Mouse (Mus musculus) liver, embryonic 11.5 days (tissue): ENCODE measurements around the gene Paqr9. TPM values are rescaled to one million over a fixed set of nuclear protein-coding genes. Genes with fewer than 3 reads are reported as not detected.
A peak's percentile ranks its signal among the peaks of the same experiment; 100 is the strongest.

Source experiments
- ATAC-seq: fragments of 200-750 bp; cut with Nextera tagmentation; replicated peaks from 2 replicates; pipeline ENCODE4 v1.8.0; 2017; ENCODE audit warnings: moderate number of reproducible peaks, mild to moderate bottlenecking, moderate TSS enrichment, moderate library complexity; ENCODE audit not compliant: low FRiP score
- DNase-seq: peaks from one replicate; pipeline ENCODE4 v3.0.0-alpha.2; 2017; ENCODE audit warnings: low spot score
- H3K27ac ChIP-seq: fragments of 300-500 bp; sonication (generic); 2 replicates; pipeline ENCODE4 v1.5.1; 2014; ENCODE audit warnings: mild to moderate bottlenecking, low read depth, low read length, control low read depth
- H3K27me3 ChIP-seq: fragments of 300-500 bp; sonication (generic); replicated peaks from 2 replicates; pipeline ENCODE4 v1.6.1; 2014; ENCODE audit warnings: low read length, mixed read lengths; ENCODE audit not compliant: control insufficient read depth, insufficient read depth
- H3K36me3 ChIP-seq: fragments of 300-500 bp; sonication (generic); 2 replicates; pipeline ENCODE4 v1.6.1; 2014; ENCODE audit warnings: mild to moderate bottlenecking, low read length, moderate library complexity, mixed read lengths; ENCODE audit not compliant: control insufficient read depth, insufficient read depth
- H3K4me1 ChIP-seq: fragments of 300-500 bp; sonication (generic); replicated peaks from 2 replicates; pipeline ENCODE4 v1.6.1; 2014; ENCODE audit warnings: low read length, mixed read lengths; ENCODE audit not compliant: control insufficient read depth, insufficient read depth
- H3K4me2 ChIP-seq: fragments of 300-500 bp; sonication (generic); 2 replicates; pipeline ENCODE4 v1.6.1; 2014; ENCODE audit warnings: mild to moderate bottlenecking, control low read depth, moderate library complexity
- H3K4me3 ChIP-seq: fragments of 300-500 bp; sonication (generic); 2 replicates; pipeline ENCODE4 v1.5.1; 2014; ENCODE audit warnings: low read depth, low read length, control low read depth
- H3K9ac ChIP-seq: fragments of 300-500 bp; sonication (generic); 2 replicates; pipeline ENCODE4 v1.6.1; 2014; ENCODE audit warnings: low read depth, low read length, control low read depth
- H3K9me3 ChIP-seq: fragments of 300-500 bp; sonication (generic); 2 replicates; pipeline ENCODE4 v1.6.1; 2016; ENCODE audit warnings: low read length, inconsistent platforms, mixed read lengths; ENCODE audit not compliant: control insufficient read depth
- WGBS: fragments of 180-500 bp; shearing (Covaris S2); extraction: QIAGEN DNeasy Blood & Tissue Kit; methylation state at CpG from one replicate; pipeline ENCODE4 v1.1.7; 2014; 5-methylcytosine and 5-hydroxymethylcytosine counted together
- polyA plus RNA-seq: library from polyadenylated mRNA; unstranded; fragments of >200 nt; fragmentation: Nextera tagmentation; extraction: Ambion mirVana; gene quantifications from 2 replicates; pipeline ENCODE4 v1.2.1, GENCODE M21; 2014

The Paqr9 gene
- polyA plus RNA-seq, 1 experiment from 2014 or later = 13.8 TPM

- Histone ChIP-seq H3K9ac (no peak overlapping the region), H3K36me3 (no peaks in the 10 kb centered on the region), H3K27me3 (peaks cover 14% of the 10 kb centered on the region), H3K9me3 (no peaks in the 10 kb centered on the region), H3K4me3 (no peak overlapping the region), H3K4me1 (no peaks in the 10 kb centered on the region), H3K27ac (no peak overlapping the region), H3K4me2 (no peak overlapping the region)
- ATAC-seq (no peak), DNase-seq (no peak)
- 85% methylated on average over 5 of the region's 5 CpGs for WGBS
Observed at GRCm38 (mm10) chr9:95578366-95578895, 19.0 kb downstream of the Paqr9 start.

- peak; percentile 81 for ATAC-seq
Observed at GRCm38 (mm10) chr9:95581021-95581757, 21.7 kb downstream of the Paqr9 start.

GRCm38 (mm10) chr9:95581758-95582515 lies 22.5 kb downstream of the Paqr9 start:
- H3K4me2 ChIP-seq = peak overlapping the region; percentile 62
- WGBS = 15% methylated on average over 20 of the region's 20 CpGs
- H3K4me1 ChIP-seq = no peaks in the 10 kb centered on the region
- H3K27ac ChIP-seq = peak overlapping the region; percentile 64
- DNase-seq = no peak
- peak overlapping the region; percentile 25 for H3K4me3 ChIP-seq
- ATAC-seq = no peak
- no peaks in the 10 kb centered on the region for H3K9me3 ChIP-seq
- H3K9ac ChIP-seq = no peak overlapping the region
- peaks cover 17% of the 10 kb centered on the region for H3K27me3 ChIP-seq
- no peaks in the 10 kb centered on the region for H3K36me3 ChIP-seq

More at GRCm38 (mm10) chr9:95581021-95581757, 21.7 kb downstream of the Paqr9 start:
- DNase-seq = no peak
- Histone ChIP-seq H3K4me1 (no peaks in the 10 kb centered on the region), H3K27me3 (peaks cover 17% of the 10 kb centered on the region), H3K27ac (peak overlapping the region; percentile 64; the same call in 1 of the 2 replicates), H3K9ac (no peak overlapping the region), H3K4me2 (peak overlapping the region; percentile 62), H3K9me3 (no peaks in the 10 kb centered on the region), H3K4me3 (no peak overlapping the region), H3K36me3 (no peaks in the 10 kb centered on the region)
- WGBS = 45% methylated on average over 16 of the region's 16 CpGs

- Histone ChIP-seq H3K36me3 (no peaks in the 10 kb centered on the region), H3K27me3 (peaks cover 17% of the 10 kb centered on the region), H3K27ac (no peak overlapping the region; the same call in 1 of the 2 replicates), H3K4me2 (no peak overlapping the region), H3K9me3 (no peaks in the 10 kb centered on the region), H3K4me1 (no peaks in the 10 kb centered on the region), H3K4me3 (peak overlapping the region; percentile 25; the same call in 1 of the 2 replicates), H3K9ac (no peak overlapping the region)
- DNase-seq (no peak), ATAC-seq (no peak)
- WGBS = 21% methylated on average over 8 of the region's 8 CpGs
Observed at GRCm38 (mm10) chr9:95582555-95582954, 23.1 kb downstream of the Paqr9 start.

- no peaks in the 10 kb centered on the region for H3K36me3 ChIP-seq
- 83% methylated on average over 5 of the region's 5 CpGs for WGBS
- ATAC-seq (no peak), DNase-seq (no peak)
- no peak overlapping the region for H3K27ac ChIP-seq
- no peaks in the 10 kb centered on the region for H3K4me1 ChIP-seq
- peaks cover 17% of the 10 kb centered on the region for H3K27me3 ChIP-seq
- H3K9me3 ChIP-seq = no peaks in the 10 kb centered on the region
- H3K4me2 ChIP-seq = no peak overlapping the region
- H3K4me3 ChIP-seq = no peak overlapping the region
- no peak overlapping the region for H3K9ac ChIP-seq
Observed at GRCm38 (mm10) chr9:95586046-95586445, 26.6 kb downstream of the Paqr9 start.

- H3K27me3 ChIP-seq = 0 out of 2 replicates have a peak, but pooled peaks cover 3% of the 10 kb centered on the region
- ATAC-seq = 0 out of 2 replicates have a peak, but pooled peaks have one; percentile 34
Observed at GRCm38 (mm10) chr9:95588070-95588469, 28.6 kb downstream of the Paqr9 start.

GRCm38 (mm10) chr9:95594291-95594690 lies 34.8 kb downstream of the Paqr9 start:
- H3K27ac ChIP-seq = no peak overlapping the region
- no peak for DNase-seq
- no peak overlapping the region for H3K9ac ChIP-seq
- H3K27me3 ChIP-seq = peaks cover 4% of the 10 kb centered on the region; the same call in 1 of the 2 replicates
- H3K4me1 ChIP-seq = no peaks in the 10 kb centered on the region
- H3K36me3 ChIP-seq = no peaks in the 10 kb centered on the region
- no peak overlapping the region for H3K4me2 ChIP-seq
- no peak overlapping the region for H3K4me3 ChIP-seq
- WGBS = 82% methylated on average over 4 of the region's 4 CpGs
- ATAC-seq = no peak
- no peaks in the 10 kb centered on the region for H3K9me3 ChIP-seq

More at GRCm38 (mm10) chr9:95588070-95588469, 28.6 kb downstream of the Paqr9 start:
- no peak overlapping the region for H3K4me2 ChIP-seq
- H3K27ac ChIP-seq = no peak overlapping the region
- no peak overlapping the region for H3K4me3 ChIP-seq
- no peaks in the 10 kb centered on the region for H3K36me3 ChIP-seq
- H3K9ac ChIP-seq = no peak overlapping the region
- 87% methylated on average over 7 of the region's 7 CpGs for WGBS
- H3K4me1 ChIP-seq = no peaks in the 10 kb centered on the region
- no peaks in the 10 kb centered on the region for H3K9me3 ChIP-seq
- DNase-seq = no peak

GRCm38 (mm10) chr9:95597466-95598178 lies 38.2 kb downstream of the Paqr9 start:
- no peak overlapping the region for H3K9ac ChIP-seq

More at GRCm38 (mm10) chr9:95597466-95598178, 38.2 kb downstream of the Paqr9 start:
- Histone ChIP-seq H3K4me1 (no peaks in the 10 kb centered on the region), H3K4me3 (no peak overlapping the region), H3K9me3 (no peaks in the 10 kb centered on the region), H3K36me3 (no peaks in the 10 kb centered on the region), H3K27me3 (peaks cover 4% of the 10 kb centered on the region; the same call in 1 of the 2 replicates), H3K27ac (no peak overlapping the region), H3K4me2 (peak overlapping the region; percentile 7; the same call in 1 of the 2 replicates)
- WGBS = 50% methylated on average over 13 of the region's 13 CpGs
- ATAC-seq (no peak), DNase-seq (no peak)
